In genomic region chr10:43290638-43291230, GRCm38 (mm10) we compare ENCODE assay signal across 28 mouse cellular contexts.
DNase-seq lines count a peak whose midpoint lies in the region; ATAC-seq and TF ChIP-seq lines count a peak whose summit lies in the region.
"Had no signal": no experiment of that assay in that cellular context is flagged by ENCODE, and none has a peak within 500 bp of the region (broad histone marks: within the 10 kb centered on the region; RNA-seq: fewer than 3 reads in every experiment).

No protein-coding gene starts in this region.

- no peaks in the 10 kb centered on the region for H3K9me3 ChIP-seq in G1E (replicated peaks)
- no peaks in the 10 kb centered on the region for H3K9me3 ChIP-seq in liver, embryonic 16.5 days (replicated peaks; ENCODE audit: control insufficient read depth, low read length)
- H3K9me3 ChIP-seq: embryonic facial prominence, embryonic 13.5 days; forebrain, embryonic 15.5 days; hindbrain, embryonic 10.5 days; neural tube, embryonic 13.5 days had no signal

- WGBS in liver, embryonic 16.5 days (ENCODE audit: insufficient replicate concordance) = 21% methylated on average over 2 of the region's 2 CpGs

- DNase-seq in G1E (ENCODE audit: low spot score) (no peak), MEL-GATA-1-ER (ENCODE audit: extremely low read depth, low read depth) (peak; percentile 50), liver (peak; percentile 41)
- DNase-seq in kidney, adult 9 months = no peak
- DNase-seq in thymus, postnatal 14 days = no peak
- no peak for DNase-seq in cerebellum, adult 11-12 months
- DNase-seq: adrenal gland, postnatal 14 days; B cell, adult 2 months; embryo, embryonic 11 days; heart, postnatal 10 days; kidney, adult 18-20 months; lung, adult 18-20 months; lung, postnatal 10 days; midbrain, embryonic 14.5 days; retina, postnatal 1 day; right cerebral cortex, postnatal 25 days; thymus, postnatal 36 days had no signal

- peak overlapping the region; percentile 73 for H3K27ac ChIP-seq in liver, embryonic 16.5 days (ENCODE audit: low read length)
- H3K27ac ChIP-seq: embryonic facial prominence, embryonic 13.5 days; forebrain, embryonic 15.5 days; hindbrain, embryonic 10.5 days; hindbrain, postnatal 0 days; kidney, postnatal 0 days; neural tube, embryonic 13.5 days had no signal

- no peak overlapping the region for H3K9ac ChIP-seq in liver, embryonic 16.5 days (ENCODE audit: low read depth, low read length)
- H3K9ac ChIP-seq: embryonic facial prominence, embryonic 13.5 days; forebrain, embryonic 15.5 days; neural tube, embryonic 13.5 days had no signal

- ATAC-seq in G1E (ENCODE audit: extremely low read depth, insufficient number of reproducible peaks, low FRiP score, poor library complexity, severe bottlenecking) = 0 out of 2 replicates have a peak, but pooled peaks have one; percentile 1
- ATAC-seq in liver, embryonic 16.5 days (ENCODE audit: low read depth) = peak; percentile 76
- ATAC-seq: forebrain, embryonic 15.5 days; hindbrain, postnatal 0 days had no signal

- H3K27me3 ChIP-seq in G1E (ENCODE audit: insufficient read depth, low read length) = no peaks in the 10 kb centered on the region
- H3K27me3 ChIP-seq in liver, embryonic 16.5 days (ENCODE audit: control insufficient read depth, insufficient read depth, low read depth, low read length) = no peaks in the 10 kb centered on the region
- H3K27me3 ChIP-seq: CH12.LX; embryonic facial prominence, embryonic 13.5 days; forebrain, embryonic 15.5 days; neural tube, embryonic 13.5 days had no signal

- H3K36me3 ChIP-seq in G1E (replicated peaks) = no peaks in the 10 kb centered on the region
- no peaks in the 10 kb centered on the region for H3K36me3 ChIP-seq in liver, embryonic 16.5 days (ENCODE audit: control insufficient read depth, insufficient read depth)
- H3K36me3 ChIP-seq: embryonic facial prominence, embryonic 13.5 days; forebrain, embryonic 15.5 days; hindbrain, embryonic 10.5 days; neural tube, embryonic 13.5 days had no signal

- H3K4me1 ChIP-seq in G1E (ENCODE audit: insufficient read depth, low read depth, low read length) = peaks cover 20% of the 10 kb centered on the region
- peaks cover 21% of the 10 kb centered on the region for H3K4me1 ChIP-seq in liver, embryonic 16.5 days (ENCODE audit: control insufficient read depth, low read depth, low read length)
- H3K4me1 ChIP-seq: forebrain, embryonic 15.5 days; hindbrain, embryonic 10.5 days had no signal

- H3K4me2 ChIP-seq in liver, embryonic 16.5 days (ENCODE audit: low read depth, low read length) = peak overlapping the region; percentile 30
- H3K4me2 ChIP-seq: embryonic facial prominence, embryonic 13.5 days; forebrain, embryonic 15.5 days; heart, embryonic 11.5 days; neural tube, embryonic 13.5 days had no signal

- no peak for TF ChIP-seq CTCF in G1E (IDR thresholded peaks at IDR 0.05; ENCODE audit: low read depth, low read length)

- H3K4me3 ChIP-seq in G1E (ENCODE audit: low read depth, low read length) = no peak overlapping the region; the same call in 1 of the 2 replicates
- H3K4me3 ChIP-seq in liver, embryonic 16.5 days (ENCODE audit: low read depth, low read length) = no peak overlapping the region
- H3K4me3 ChIP-seq: embryonic facial prominence, embryonic 13.5 days; erythroblast, embryonic 14.5 days; forebrain, embryonic 15.5 days; hindbrain, embryonic 10.5 days; myocyte; neural tube, embryonic 13.5 days had no signal

Comparison
In these comparisons a context has a peak if more than half of its experiments do, and no peak if none do; other contexts are left out.
1. DNase-seq: peak in MEL-GATA-1-ER (single experiment) and liver (single experiment); none in G1E (single experiment), kidney, adult 9 months (single experiment), thymus, postnatal 14 days (single experiment) and cerebellum, adult 11-12 months (single experiment).